Comparison of ENCODE assay signal across 25 mouse cellular contexts in the genomic region with DNA sequence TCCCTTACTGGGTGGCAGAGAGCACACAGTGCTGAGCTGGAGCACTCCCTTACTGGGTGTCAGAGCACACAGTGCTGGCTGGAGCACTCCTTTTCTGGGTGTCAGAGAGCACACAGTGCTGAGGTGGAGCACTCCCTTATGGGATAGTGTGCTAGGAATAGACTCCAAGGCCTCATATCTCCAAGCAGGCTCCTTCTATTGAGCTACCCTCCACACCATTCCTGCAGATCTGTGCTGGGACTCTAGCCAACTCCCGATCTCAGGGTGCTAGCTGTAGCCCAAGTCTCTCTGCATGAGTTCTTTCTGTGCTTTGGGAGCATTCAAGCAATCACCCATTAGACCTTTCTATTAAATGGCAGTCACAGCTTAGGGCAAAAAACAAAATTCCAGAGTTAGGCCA. TPM values are rescaled to one million over a fixed set of nuclear protein-coding genes. Genes with fewer than 3 reads are reported as not detected.
DNase-seq lines count a peak whose midpoint lies in the region; ATAC-seq and TF ChIP-seq lines count a peak whose summit lies in the region.
"Had no signal": no experiment of that assay in that cellular context is flagged by ENCODE, and none has a peak within 500 bp of the region (broad histone marks: within the 10 kb centered on the region; RNA-seq: fewer than 3 reads in every experiment).

No protein-coding gene starts in this region.

- no peak overlapping the region for H3K9ac ChIP-seq in hindbrain, postnatal 0 days (replicated peaks; ENCODE audit: low read length)
- H3K9ac ChIP-seq in neural tube, embryonic 13.5 days = no peak overlapping the region
- H3K9ac ChIP-seq in neural tube, embryonic 15.5 days (replicated peaks) = no peak overlapping the region
- H3K9ac ChIP-seq: forebrain, embryonic 13.5 days; forebrain, postnatal 0 days; heart, embryonic 13.5 days; hindbrain, embryonic 13.5 days had no signal

- H3K27ac ChIP-seq in hindbrain, embryonic 10.5 days = peak overlapping the region; percentile 45; the same call in 1 of the 2 replicates
- H3K27ac ChIP-seq in hindbrain, postnatal 0 days = no peak overlapping the region
- H3K27ac ChIP-seq in neural tube, embryonic 13.5 days (replicated peaks) = 0 out of 2 replicates have a peak overlapping the region, but pooled peaks have one; percentile 33
- no peak overlapping the region for H3K27ac ChIP-seq in neural tube, embryonic 15.5 days (replicated peaks)
- H3K27ac ChIP-seq: forebrain, embryonic 10.5 days; forebrain, embryonic 13.5 days; heart, embryonic 13.5 days; hindbrain, embryonic 13.5 days had no signal

- ATAC-seq in frontal cortex, adult (ENCODE audit: low TSS enrichment) = 0 out of 2 replicates have a peak, but pooled peaks have one; percentile 8
- no peak for ATAC-seq in hindbrain, postnatal 0 days
- ATAC-seq in neural tube, embryonic 13.5 days (ENCODE audit: low read depth) = no peak
- ATAC-seq in neural tube, embryonic 15.5 days (ENCODE audit: low FRiP score) = no peak
- ATAC-seq: forebrain, embryonic 13.5 days; forebrain, postnatal 0 days; inflammation-experienced regulatory T-cells, adult 6 months; intestine, embryonic 16.5 days had no signal

- no peak for TF ChIP-seq CTCF in hindbrain, postnatal 0 days (IDR thresholded peaks at IDR 0.05; ENCODE audit: low read depth)

- no peaks in the 10 kb centered on the region for H3K27me3 ChIP-seq in hindbrain, embryonic 10.5 days (ENCODE audit: insufficient read depth, poor library complexity, severe bottlenecking)
- H3K27me3 ChIP-seq in hindbrain, postnatal 0 days (ENCODE audit: insufficient read depth, low read length) = no peaks in the 10 kb centered on the region
- H3K27me3 ChIP-seq in neural tube, embryonic 13.5 days = no peaks in the 10 kb centered on the region
- H3K27me3 ChIP-seq in neural tube, embryonic 15.5 days (replicated peaks) = no peaks in the 10 kb centered on the region
- H3K27me3 ChIP-seq: CH12.LX; forebrain, embryonic 13.5 days; hindbrain, embryonic 13.5 days had no signal

- 85% methylated on average over 1 of the region's 1 CpGs for WGBS in hindbrain, embryonic 10.5 days
- 39% methylated on average over 1 of the region's 1 CpGs for WGBS in hindbrain, postnatal 0 days
- 59% methylated on average over 1 of the region's 1 CpGs for WGBS in neural tube, embryonic 13.5 days
- 59% methylated on average over 1 of the region's 1 CpGs for WGBS in neural tube, embryonic 15.5 days

- H3K4me2 ChIP-seq in hindbrain, postnatal 0 days (ENCODE audit: low read depth, low read length) = no peak overlapping the region
- no peak overlapping the region for H3K4me2 ChIP-seq in neural tube, embryonic 13.5 days
- H3K4me2 ChIP-seq in neural tube, embryonic 15.5 days = no peak overlapping the region
- H3K4me2 ChIP-seq: forebrain, embryonic 13.5 days; heart, embryonic 13.5 days; hindbrain, embryonic 13.5 days had no signal

- H3K4me1 ChIP-seq in hindbrain, embryonic 10.5 days (replicated peaks) = peaks cover 14% of the 10 kb centered on the region
- H3K4me1 ChIP-seq in hindbrain, postnatal 0 days (ENCODE audit: insufficient read depth, low read length) = 0 out of 2 replicates have a peak, but pooled peaks cover 8% of the 10 kb centered on the region
- H3K4me1 ChIP-seq in neural tube, embryonic 13.5 days (replicated peaks) = peaks cover 36% of the 10 kb centered on the region
- peaks cover 31% of the 10 kb centered on the region for H3K4me1 ChIP-seq in neural tube, embryonic 15.5 days
- H3K4me1 ChIP-seq: forebrain, embryonic 13.5 days; heart, embryonic 13.5 days had no signal

- no peaks in the 10 kb centered on the region for H3K9me3 ChIP-seq in hindbrain, embryonic 10.5 days
- no peaks in the 10 kb centered on the region for H3K9me3 ChIP-seq in hindbrain, postnatal 0 days (ENCODE audit: low read length)
- H3K9me3 ChIP-seq in neural tube, embryonic 13.5 days = no peaks in the 10 kb centered on the region
- H3K9me3 ChIP-seq in neural tube, embryonic 15.5 days (replicated peaks) = no peaks in the 10 kb centered on the region
- H3K9me3 ChIP-seq: forebrain, embryonic 10.5 days; forebrain, embryonic 13.5 days; heart, embryonic 13.5 days; hindbrain, embryonic 13.5 days had no signal

- no peak for DNase-seq in frontal cortex, adult 2 months (ENCODE audit: extremely low spot score in 1 of 2, low spot score in 1 of 2)
- DNase-seq in hindbrain, embryonic 10.5 days (ENCODE audit: low spot score) = no peak
- DNase-seq in hindbrain, postnatal 0 days (ENCODE audit: low spot score) = no peak
- no peak for DNase-seq in urinary bladder, postnatal 10 days (ENCODE audit: low spot score)
- DNase-seq: B cell, adult 2 months; cerebellum, adult 11 months; cerebellum, adult 9-11 months; cerebellum, postnatal 25 days; forebrain, postnatal 0 days; gastrocnemius, postnatal 10 days; gastrocnemius, postnatal 36 days had no signal

- no peak overlapping the region for H3K4me3 ChIP-seq in hindbrain, embryonic 10.5 days
- no peak overlapping the region for H3K4me3 ChIP-seq in hindbrain, postnatal 0 days (ENCODE audit: low read length)
- no peak overlapping the region for H3K4me3 ChIP-seq in neural tube, embryonic 13.5 days
- no peak overlapping the region for H3K4me3 ChIP-seq in neural tube, embryonic 15.5 days (replicated peaks)
- H3K4me3 ChIP-seq: forebrain, embryonic 10.5 days; forebrain, embryonic 13.5 days; heart, embryonic 13.5 days; hindbrain, embryonic 13.5 days had no signal

- H3K36me3 ChIP-seq in hindbrain, embryonic 10.5 days = no peaks in the 10 kb centered on the region
- no peaks in the 10 kb centered on the region for H3K36me3 ChIP-seq in hindbrain, postnatal 0 days (ENCODE audit: insufficient read depth, low read length)
- no peaks in the 10 kb centered on the region for H3K36me3 ChIP-seq in neural tube, embryonic 13.5 days
- H3K36me3 ChIP-seq in neural tube, embryonic 15.5 days = no peaks in the 10 kb centered on the region
- H3K36me3 ChIP-seq: forebrain, embryonic 10.5 days; heart, embryonic 13.5 days; hindbrain, embryonic 13.5 days had no signal

RNA-seq across cellular contexts. Expression of a gene that starts 54.5 kb away (rescaled TPM):
- polyA plus RNA-seq in frontal cortex, adult 2 months (2012; rRNA removed) = 89.1 and 89.9 TPM in 2 replicates
- 5.4 and 10.3 TPM in 2 replicates for polyA plus RNA-seq in hindbrain, embryonic 10.5 days (2016; fragmentation: Nextera tagmentation; extraction: Ambion mirVana)
- total RNA-seq in hindbrain, postnatal 0 days (2014; rRNA removed) = 101 and 118 TPM in 2 replicates
- 72.1 and 80.3 TPM in 2 replicates for polyA plus RNA-seq in hindbrain, postnatal 0 days (2015; fragmentation: Nextera tagmentation; extraction: Ambion mirVana)
- polyA plus RNA-seq in neural tube, embryonic 13.5 days (2015; fragmentation: Nextera tagmentation; extraction: Ambion mirVana) = 90.2 and 95.5 TPM in 2 replicates
- polyA plus RNA-seq in neural tube, embryonic 15.5 days (2015; fragmentation: Nextera tagmentation; extraction: Ambion mirVana) = 103 and 111 TPM in 2 replicates
- total RNA-seq: CH12.LX; common myeloid progenitor, adult 5-6 weeks; granulocyte monocyte progenitor cell, adult 5-6 weeks; hematopoietic stem cell, adult 5-6 weeks; MEL had no signal
- polyA plus RNA-seq: inflammation-experienced regulatory T-cells, adult 6 months had no signal

Comparison
In these comparisons a context has a peak if more than half of its experiments do, and no peak if none do; other contexts are left out.
1. H3K27ac ChIP-seq: peak in hindbrain, embryonic 10.5 days (single experiment) and neural tube, embryonic 13.5 days (single experiment); none in hindbrain, postnatal 0 days (single experiment) and neural tube, embryonic 15.5 days (single experiment).